Mouse (Mus musculus) central nervous system, embryonic 11.5 days (tissue): ENCODE measurements around the gene Neb. TPM values are rescaled to one million over a fixed set of nuclear protein-coding genes. Genes with fewer than 3 reads are reported as not detected.

ENCODE experiments used
- polyA plus RNA-seq: library from polyadenylated mRNA; depleted of rRNA; stranded (reverse); fragments of >200 nt; gene quantifications from 2 replicates; pipeline ENCODE4 v1.2.3, GENCODE M21; 2012; rRNA removed

Neb gene
- polyA plus RNA-seq = 0.23 and 9.1 TPM in 2 replicates

GRCm38 (mm10) chr2:52378448-52378804, at the start of gene Neb:
TSS of gene Neb (minus strand) at chr2:52378474.

GRCm38 (mm10) chr2:52424747-52425522, 46.7 kb upstream of the Neb start, which contains the start of gene Arl5a:
TSS of gene Arl5a (minus strand) at chr2:52424901.

Other genes with a start within 250 kb of the Neb start
- 29.9 and 52.5 TPM in 2 replicates for gene Arl5a, start 46.4 kb upstream of the Neb start, polyA plus RNA-seq